Mouse (Mus musculus) hindbrain, embryonic 14.5 days (tissue): ENCODE measurements at regions not wholly inside any gene's neighbourhood (a gene's known extent, or its start where the extent isn't known, plus 50 kb on each side); places are given as distances from the start of the nearest gene placed in this dataset.

ENCODE experiments used
- ATAC-seq: fragments of 200-750 bp; cut with Nextera tagmentation; 2 replicates; pipeline ENCODE4 v1.8.0; 2017; ENCODE audit warnings: moderate number of reproducible peaks, mild to moderate bottlenecking, moderate TSS enrichment, moderate library complexity; ENCODE audit not compliant: low FRiP score
- DNase-seq: peaks from one replicate; pipeline ENCODE4 v3.0.0-alpha.2; 2015; ENCODE audit warnings: low spot score
- H3K27ac ChIP-seq: fragments of 300-500 bp; sonication (generic); 2 replicates; pipeline ENCODE4 v1.5.1; 2014; ENCODE audit warnings: mild to moderate bottlenecking, moderate library complexity
- H3K27me3 ChIP-seq: fragments of 300-500 bp; sonication (generic); 2 replicates; pipeline ENCODE4 v1.6.1; 2014; ENCODE audit warnings: mild to moderate bottlenecking, low read length, mixed read lengths; ENCODE audit not compliant: control insufficient read depth, insufficient read depth
- H3K36me3 ChIP-seq: fragments of 300-500 bp; sonication (generic); replicated peaks from 2 replicates; pipeline ENCODE4 v1.6.1; 2014; ENCODE audit not compliant: control insufficient read depth, insufficient read depth
- H3K4me1 ChIP-seq: fragments of 300-500 bp; sonication (generic); replicated peaks from 2 replicates; pipeline ENCODE4 v1.6.1; 2014; ENCODE audit warnings: antibody characterized with exemption, low read length, mixed read lengths; ENCODE audit not compliant: control insufficient read depth, insufficient read depth
- H3K4me2 ChIP-seq: fragments of 300-500 bp; sonication (generic); replicated peaks from 2 replicates; pipeline ENCODE4 v1.6.1; 2014; ENCODE audit warnings: mild to moderate bottlenecking, moderate library complexity
- H3K4me3 ChIP-seq: fragments of 300-500 bp; sonication (generic); replicated peaks from 2 replicates; pipeline ENCODE4 v1.5.1; 2014; ENCODE audit warnings: mild to moderate bottlenecking, low read length
- H3K9ac ChIP-seq: fragments of 300-500 bp; sonication (generic); 2 replicates; pipeline ENCODE4 v1.6.1; 2014
- H3K9me3 ChIP-seq: fragments of 300-500 bp; sonication (generic); 2 replicates; pipeline ENCODE4 v1.6.1; 2016; ENCODE audit warnings: low read length; ENCODE audit not compliant: control insufficient read depth
- WGBS: fragments of 180-500 bp; shearing (Covaris S2); extraction: QIAGEN DNeasy Blood & Tissue Kit; methylation state at CpG from one replicate; pipeline ENCODE4 v1.1.7; 2014; 5-methylcytosine and 5-hydroxymethylcytosine counted together

DNA sequence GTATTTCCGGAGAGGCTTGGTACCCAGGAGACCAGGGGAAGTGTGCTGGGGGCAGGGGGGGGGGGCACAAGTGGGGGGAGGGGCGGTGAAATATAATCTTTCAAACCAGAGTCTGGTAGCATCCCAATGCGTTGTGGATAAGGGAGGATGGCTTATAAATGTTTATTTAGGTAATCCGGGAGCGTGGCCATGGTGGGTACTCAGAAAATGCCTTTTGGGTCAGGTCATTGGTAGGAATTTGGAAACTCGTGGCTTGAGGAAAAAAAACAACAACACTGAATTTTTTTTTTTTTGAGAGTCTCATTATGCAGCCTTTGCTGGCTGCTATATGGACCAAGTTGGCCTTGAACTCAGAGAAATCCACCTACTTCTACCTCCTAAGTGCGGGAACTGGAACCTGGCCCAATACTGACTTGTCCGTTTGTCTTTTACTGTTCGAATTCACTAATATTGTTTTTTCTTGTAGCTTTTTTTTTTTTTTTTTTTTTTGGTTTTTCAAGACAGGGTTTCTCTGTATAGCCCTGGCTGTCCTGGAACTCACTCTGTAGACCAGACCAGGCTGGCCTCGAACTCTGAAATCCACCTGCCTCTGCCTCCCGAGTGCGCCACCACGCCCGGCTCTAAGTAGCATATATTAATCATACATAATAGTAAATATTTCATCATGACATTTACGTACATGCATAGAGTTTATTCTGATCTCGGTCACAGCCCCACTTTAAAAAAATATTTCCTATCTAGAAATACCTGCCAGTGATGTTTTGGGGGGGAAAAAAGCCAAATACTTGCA lies 52.8 kb upstream of the Pim1 start:
- peak overlapping the region; percentile 57 for H3K4me2 ChIP-seq
- peak overlapping the region; percentile 27 for H3K4me3 ChIP-seq
- WGBS = 39% methylated on average over 16 of the region's 16 CpGs
- H3K9ac ChIP-seq = peak overlapping the region; percentile 54
- ATAC-seq (no peak), DNase-seq (no peak)
- H3K9me3 ChIP-seq = no peaks in the 10 kb centered on the region
- H3K36me3 ChIP-seq = no peaks in the 10 kb centered on the region
- H3K27me3 ChIP-seq = no peaks in the 10 kb centered on the region
- peaks cover 14% of the 10 kb centered on the region for H3K4me1 ChIP-seq
- peak overlapping the region; percentile 77 for H3K27ac ChIP-seq

GRCm38 (mm10) chr17:29438347-29439235 lies 52.0 kb upstream of the Pim1 start:
- no peak for ATAC-seq
- Histone ChIP-seq H3K9me3 (no peaks in the 10 kb centered on the region), H3K27ac (peak overlapping the region; percentile 62; the same call in 1 of the 2 replicates), H3K4me1 (peaks cover 14% of the 10 kb centered on the region), H3K4me3 (no peak overlapping the region), H3K9ac (no peak overlapping the region), H3K36me3 (no peaks in the 10 kb centered on the region), H3K27me3 (no peaks in the 10 kb centered on the region), H3K4me2 (peak overlapping the region; percentile 31)
- 19% methylated on average over 16 of the region's 17 CpGs for WGBS
- DNase-seq = no peak

DNA sequence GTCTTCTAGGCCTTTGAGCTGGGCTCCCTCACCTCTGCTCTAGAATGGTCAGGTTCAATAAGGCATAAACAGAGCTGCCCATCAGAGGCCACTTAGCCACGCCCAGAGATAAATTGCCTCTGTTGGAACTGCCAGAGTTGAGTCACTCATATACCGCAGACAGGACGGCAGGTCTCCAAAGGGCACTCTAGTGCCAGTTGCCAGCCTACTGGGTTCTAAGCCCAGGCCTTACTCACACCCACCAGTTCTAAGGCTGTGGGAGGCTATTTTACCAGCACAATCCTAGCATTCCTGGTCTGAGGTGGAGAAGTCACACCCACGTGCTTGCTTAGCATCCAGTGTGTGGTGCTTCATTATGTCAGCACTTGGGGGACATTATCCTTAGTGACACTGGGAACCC lies 50.6 kb upstream of the Pim1 start:
- H3K4me3 ChIP-seq = no peak overlapping the region
- no peaks in the 10 kb centered on the region for H3K36me3 ChIP-seq
- H3K9me3 ChIP-seq = no peaks in the 10 kb centered on the region
- H3K27me3 ChIP-seq = no peaks in the 10 kb centered on the region
- no peak overlapping the region for H3K27ac ChIP-seq
- DNase-seq (no peak), ATAC-seq (no peak)
- peaks cover 16% of the 10 kb centered on the region for H3K4me1 ChIP-seq
- H3K9ac ChIP-seq = no peak overlapping the region
- no peak overlapping the region for H3K4me2 ChIP-seq
- 70% methylated on average over 4 of the region's 4 CpGs for WGBS

- ATAC-seq = no peak
- H3K4me3 ChIP-seq = no peak overlapping the region
- H3K4me1 ChIP-seq = peaks cover 18% of the 10 kb centered on the region
- no peak overlapping the region for H3K4me2 ChIP-seq
- H3K9ac ChIP-seq = no peak overlapping the region
- H3K36me3 ChIP-seq = no peaks in the 10 kb centered on the region
- no peak for DNase-seq
- no peaks in the 10 kb centered on the region for H3K27me3 ChIP-seq
- H3K27ac ChIP-seq = no peak overlapping the region
- no peaks in the 10 kb centered on the region for H3K9me3 ChIP-seq
Observed at GRCm38 (mm10) chr17:29440490-29440889, 50.1 kb upstream of the Pim1 start.
